Mouse (Mus musculus): ENCODE results near the gene Sh3bgr. TPM values are rescaled to one million over a fixed set of nuclear protein-coding genes. Genes with fewer than 3 reads are reported as not detected.

Gene Sh3bgr
- polyA plus RNA-seq, 1 experiment from 2014 or later = 60.9 TPM

DNA sequence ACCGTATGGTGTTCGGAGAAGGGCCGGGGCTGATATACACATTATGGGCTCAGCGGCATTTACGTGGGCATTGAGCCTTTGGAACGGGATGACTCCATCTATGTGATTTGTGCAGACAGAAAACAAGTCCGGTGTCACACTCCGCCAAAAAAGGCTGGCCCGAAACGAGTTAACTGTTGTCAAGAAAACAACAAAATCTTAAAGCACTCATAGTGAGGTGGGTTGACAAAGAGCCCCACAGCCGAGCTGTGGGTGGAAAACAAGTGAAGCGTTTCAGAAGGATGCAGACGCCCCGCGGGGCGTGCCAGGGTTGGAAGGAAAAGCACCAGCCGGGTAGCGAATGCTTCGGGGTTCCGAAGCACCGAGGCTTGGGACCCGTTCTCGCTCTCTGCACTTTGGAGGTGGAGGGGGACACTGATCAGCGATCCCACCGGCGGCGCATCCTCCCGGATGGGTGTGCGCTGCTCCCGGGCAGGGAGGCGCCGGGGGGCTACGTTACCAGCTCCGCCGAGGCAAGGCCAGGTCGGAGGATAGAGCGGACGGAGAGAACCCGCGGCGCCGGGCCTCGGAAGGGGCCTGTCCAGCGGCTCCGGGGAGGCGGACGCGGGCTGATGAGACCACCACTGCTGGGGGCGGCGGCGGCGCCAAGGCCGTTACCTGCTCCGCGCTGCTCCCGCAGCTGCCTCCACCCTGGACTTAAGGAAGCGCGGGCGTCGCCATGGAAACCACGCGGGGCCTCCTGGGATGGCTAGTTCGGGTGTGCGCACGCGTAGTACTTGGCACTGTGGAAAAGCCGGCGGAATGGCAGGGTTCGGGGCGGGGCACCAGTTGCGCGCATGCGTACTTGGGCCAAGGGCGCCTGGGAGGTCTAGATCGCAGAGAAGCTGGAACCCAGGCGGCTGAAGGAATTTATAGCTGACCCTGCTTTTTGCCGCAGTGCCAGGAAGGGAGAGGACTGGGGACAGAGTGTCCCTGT lies 8.4 kb upstream of the Sh3bgr start, which contains the start of gene Lca5l:
Gene Lca5l, minus strand, starts transcription at position 741 of the 976 bp plus-strand sequence.
- Histone ChIP-seq H3K36me3 (ENCODE audit: control insufficient read depth, insufficient read depth, low read length) (no peaks in the 10 kb centered on the region), H3K9ac (ENCODE audit: low read length) (peak within 1 kb of the TSS; percentile 77), H3K4me2 (ENCODE audit: low read depth, low read length) (peak within 1 kb of the TSS; percentile 82), H3K4me1 (ENCODE audit: control insufficient read depth, insufficient read depth, low read length) (peaks cover 5% of the 10 kb centered on the region; the same call in 1 of the 2 replicates), H3K9me3 (replicated peaks; ENCODE audit: control insufficient read depth, low read length) (0 out of 2 replicates have a peak, but pooled peaks cover 3% of the 10 kb centered on the region), H3K27ac (ENCODE audit: low read length) (peak within 1 kb of the TSS; percentile 79), H3K4me3 (replicated peaks; ENCODE audit: low read length) (peak within 1 kb of the TSS; percentile 93), H3K27me3 (ENCODE audit: control insufficient read depth, insufficient read depth, low read length) (no peaks in the 10 kb centered on the region)
- ATAC-seq (ENCODE audit: insufficient read depth, low FRiP score) = peak; percentile 99
- WGBS = under 1% methylated on average over 77 of the region's 77 CpGs

DNA sequence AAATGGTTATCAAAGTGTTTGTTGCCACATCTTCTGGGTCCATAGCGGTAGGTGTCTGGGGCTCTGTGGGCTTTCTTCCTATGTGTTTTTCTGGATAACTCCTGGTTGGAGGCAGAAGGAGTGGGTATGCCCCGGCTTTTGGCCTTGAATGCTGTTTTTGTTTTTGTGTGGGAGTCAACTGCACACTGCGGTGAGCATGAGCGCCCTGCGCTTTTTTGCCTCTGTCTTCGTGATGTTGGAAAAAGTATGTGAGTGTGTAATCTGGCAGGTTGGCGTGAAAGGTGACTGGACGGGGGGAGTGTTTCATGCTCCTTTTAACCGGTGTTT lies 415 bp downstream of the Sh3bgr start:
- Histone ChIP-seq H3K4me1 (ENCODE audit: control insufficient read depth, insufficient read depth, low read length) (0 out of 2 replicates have a peak, but pooled peaks cover 3% of the 10 kb centered on the region), H3K36me3 (ENCODE audit: control insufficient read depth, insufficient read depth, low read length) (no peaks in the 10 kb centered on the region), H3K27ac (ENCODE audit: low read length) (peak overlapping the region; percentile 49), H3K4me3 (replicated peaks; ENCODE audit: low read length) (peak overlapping the region; percentile 36), H3K9me3 (replicated peaks; ENCODE audit: control insufficient read depth, low read length) (no peaks in the 10 kb centered on the region), H3K27me3 (ENCODE audit: control insufficient read depth, insufficient read depth, low read length) (no peaks in the 10 kb centered on the region), H3K9ac (ENCODE audit: low read length) (peak overlapping the region; percentile 63), H3K4me2 (ENCODE audit: low read depth, low read length) (peak overlapping the region; percentile 56)
- no peak for ATAC-seq (ENCODE audit: insufficient read depth, low FRiP score)
- 32% methylated on average over 9 of the region's 9 CpGs for WGBS

DNA sequence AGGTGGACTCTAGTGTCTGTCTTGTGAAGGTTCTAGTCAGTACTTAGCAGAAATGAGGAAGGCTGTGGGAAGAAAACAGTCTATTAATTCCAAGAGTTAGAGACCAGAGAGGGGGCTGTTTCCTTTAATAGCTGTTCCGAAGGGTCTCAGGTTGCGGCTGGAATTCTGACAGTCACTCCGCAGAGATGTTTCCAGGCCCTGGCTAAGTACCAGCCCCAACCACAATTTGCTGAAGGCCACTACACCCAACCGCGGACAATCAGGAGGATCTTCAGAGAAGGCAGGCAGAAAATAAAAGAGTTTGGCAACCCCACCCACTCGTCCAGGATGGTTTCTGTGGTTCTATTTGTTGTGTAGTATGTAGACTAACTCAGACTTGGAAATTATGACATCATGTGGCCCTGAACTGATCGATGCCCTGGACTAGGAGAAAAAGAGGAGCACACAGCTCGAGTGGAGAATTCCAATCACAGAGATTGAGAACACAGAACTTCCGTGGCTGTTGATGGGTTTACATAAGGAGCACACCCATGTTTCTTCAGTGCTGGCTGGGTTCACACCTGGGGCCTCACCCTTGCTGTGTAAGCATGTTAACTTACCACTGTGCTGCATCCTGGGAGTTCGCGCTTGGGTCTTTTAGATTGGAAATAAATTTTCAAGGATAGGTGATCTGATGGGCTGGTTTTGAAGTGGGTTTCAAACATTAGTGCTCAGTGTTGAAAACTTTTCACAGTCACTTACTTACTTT lies 1.4 kb downstream of the Sh3bgr start:
- H3K9me3 ChIP-seq (replicated peaks; ENCODE audit: control insufficient read depth, low read length) = no peaks in the 10 kb centered on the region
- peak overlapping the region; percentile 36 for H3K4me3 ChIP-seq (replicated peaks; ENCODE audit: low read length)
- no peaks in the 10 kb centered on the region for H3K36me3 ChIP-seq (ENCODE audit: control insufficient read depth, insufficient read depth, low read length)
- no peaks in the 10 kb centered on the region for H3K27me3 ChIP-seq (ENCODE audit: control insufficient read depth, insufficient read depth, low read length)
- no peak for ATAC-seq (ENCODE audit: insufficient read depth, low FRiP score)
- H3K27ac ChIP-seq (ENCODE audit: low read length) = peak overlapping the region; percentile 49; the same call in 1 of the 2 replicates
- WGBS = 55% methylated on average over 11 of the region's 11 CpGs
- 0 out of 2 replicates have a peak overlapping the region, but pooled peaks have one; percentile 63 for H3K9ac ChIP-seq (ENCODE audit: low read length)
- 0 out of 2 replicates have a peak, but pooled peaks cover 6% of the 10 kb centered on the region for H3K4me1 ChIP-seq (ENCODE audit: control insufficient read depth, insufficient read depth, low read length)
- peak overlapping the region; percentile 56 for H3K4me2 ChIP-seq (ENCODE audit: low read depth, low read length)

DNA sequence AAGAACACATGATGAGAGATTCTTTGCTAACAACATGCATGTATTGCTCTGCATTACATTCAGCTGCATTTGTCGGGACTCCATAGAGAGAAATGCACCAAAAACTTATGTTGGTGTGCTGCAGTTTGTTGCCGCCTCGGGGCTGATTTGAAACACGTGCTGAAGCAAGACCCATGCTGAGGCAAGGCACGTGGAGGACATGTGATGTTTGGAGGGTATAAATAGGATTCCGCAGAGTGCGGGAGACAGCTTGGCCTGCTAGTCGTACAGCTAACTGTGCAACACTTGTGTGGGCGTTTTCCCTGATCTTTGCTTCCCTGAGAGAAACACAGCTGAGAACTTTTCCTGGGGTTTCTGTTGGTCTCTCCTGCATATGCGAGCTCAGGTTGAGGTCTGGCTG lies 9.5 kb downstream of the Sh3bgr start:
- H3K9me3 ChIP-seq (replicated peaks; ENCODE audit: control insufficient read depth, low read length) = no peaks in the 10 kb centered on the region
- H3K4me2 ChIP-seq (ENCODE audit: low read depth, low read length) = no peak overlapping the region
- H3K4me1 ChIP-seq (ENCODE audit: control insufficient read depth, insufficient read depth, low read length) = 0 out of 2 replicates have a peak, but pooled peaks cover 4% of the 10 kb centered on the region
- no peaks in the 10 kb centered on the region for H3K36me3 ChIP-seq (ENCODE audit: control insufficient read depth, insufficient read depth, low read length)
- H3K4me3 ChIP-seq (replicated peaks; ENCODE audit: low read length) = no peak overlapping the region
- H3K27ac ChIP-seq (ENCODE audit: low read length) = peak overlapping the region; percentile 53; the same call in 1 of the 2 replicates
- WGBS = 87% methylated on average over 10 of the region's 10 CpGs
- ATAC-seq (ENCODE audit: insufficient read depth, low FRiP score) = no peak
- no peaks in the 10 kb centered on the region for H3K27me3 ChIP-seq (ENCODE audit: control insufficient read depth, insufficient read depth, low read length)
- no peak overlapping the region for H3K9ac ChIP-seq (ENCODE audit: low read length)

DNA sequence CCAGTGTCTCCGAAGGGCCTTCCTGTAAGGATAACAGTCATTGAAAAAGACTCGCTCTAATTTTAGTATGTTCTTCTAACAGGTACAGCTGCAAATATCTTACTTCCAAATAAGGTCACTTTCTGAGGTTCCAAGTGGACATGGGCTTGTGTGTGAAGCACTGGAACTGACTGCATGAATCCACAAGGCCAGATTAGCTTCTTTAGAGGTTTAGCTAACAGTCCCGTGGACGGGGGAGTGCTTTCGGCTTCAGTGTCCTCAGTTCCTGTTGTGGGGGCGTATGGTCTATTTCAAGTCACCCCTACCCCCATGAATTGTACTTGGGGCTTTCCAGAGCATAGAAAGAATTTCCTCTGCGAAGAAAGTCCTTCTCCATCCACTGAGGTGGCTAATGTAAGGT lies 10.6 kb downstream of the Sh3bgr start:
- Histone ChIP-seq H3K27ac (ENCODE audit: low read length) (peak overlapping the region; percentile 53), H3K36me3 (ENCODE audit: control insufficient read depth, insufficient read depth, low read length) (no peaks in the 10 kb centered on the region), H3K9ac (ENCODE audit: low read length) (no peak overlapping the region), H3K4me1 (ENCODE audit: control insufficient read depth, insufficient read depth, low read length) (0 out of 2 replicates have a peak, but pooled peaks cover 4% of the 10 kb centered on the region), H3K4me3 (replicated peaks; ENCODE audit: low read length) (no peak overlapping the region), H3K27me3 (ENCODE audit: control insufficient read depth, insufficient read depth, low read length) (no peaks in the 10 kb centered on the region), H3K4me2 (ENCODE audit: low read depth, low read length) (no peak overlapping the region), H3K9me3 (replicated peaks; ENCODE audit: control insufficient read depth, low read length) (no peaks in the 10 kb centered on the region)
- ATAC-seq (ENCODE audit: insufficient read depth, low FRiP score) = peak; percentile 18; the same call in 1 of the 2 replicates
- 76% methylated on average over 7 of the region's 7 CpGs for WGBS

DNA sequence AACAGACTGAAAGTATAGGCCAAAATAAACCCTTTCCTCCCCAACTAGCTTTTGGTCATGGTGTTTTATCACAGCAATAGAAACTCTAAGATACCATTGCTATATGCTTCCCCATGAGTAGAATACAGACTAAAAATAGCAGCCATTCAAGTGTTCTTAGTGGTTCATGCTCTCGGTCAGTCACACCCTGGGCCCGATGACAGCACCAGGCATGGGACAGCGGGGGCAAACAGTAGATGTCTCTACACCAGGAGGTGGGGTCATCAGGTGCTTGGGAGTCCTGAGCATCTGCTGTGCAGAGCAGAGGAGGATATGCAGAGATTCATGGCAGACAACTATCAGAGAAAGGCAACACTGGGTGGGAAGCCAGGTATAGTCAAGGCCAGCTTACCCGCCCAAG lies 12.8 kb downstream of the Sh3bgr start:
- Histone ChIP-seq H3K36me3 (ENCODE audit: control insufficient read depth, insufficient read depth, low read length) (no peaks in the 10 kb centered on the region), H3K4me1 (ENCODE audit: control insufficient read depth, insufficient read depth, low read length) (no peaks in the 10 kb centered on the region), H3K27me3 (ENCODE audit: control insufficient read depth, insufficient read depth, low read length) (no peaks in the 10 kb centered on the region), H3K27ac (ENCODE audit: low read length) (no peak overlapping the region), H3K4me2 (ENCODE audit: low read depth, low read length) (no peak overlapping the region), H3K9ac (ENCODE audit: low read length) (no peak overlapping the region), H3K4me3 (replicated peaks; ENCODE audit: low read length) (no peak overlapping the region), H3K9me3 (replicated peaks; ENCODE audit: control insufficient read depth, low read length) (no peaks in the 10 kb centered on the region)
- ATAC-seq (ENCODE audit: insufficient read depth, low FRiP score) = no peak
- WGBS = 94% methylated on average over 4 of the region's 4 CpGs

DNA sequence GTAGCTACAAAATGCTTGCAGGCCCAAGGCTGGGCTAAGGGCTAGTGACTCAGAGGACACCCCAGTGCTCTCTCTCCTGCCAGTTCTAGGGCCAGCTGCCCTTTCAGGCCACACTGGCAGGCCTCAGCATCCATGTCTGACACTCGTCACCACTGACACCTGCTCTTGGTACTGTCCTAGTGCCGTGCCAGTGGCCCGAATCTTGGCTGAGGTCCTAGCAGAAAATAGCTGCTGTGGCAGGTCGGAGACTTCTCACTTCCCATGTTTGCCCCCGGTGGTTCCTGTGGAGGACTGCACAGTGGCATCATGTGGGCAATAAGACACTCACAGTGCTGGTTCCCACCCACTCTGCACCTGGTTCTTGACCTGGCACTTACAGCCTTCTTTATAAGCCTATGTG lies 21.2 kb downstream of the Sh3bgr start:
- no peak overlapping the region for H3K27ac ChIP-seq (ENCODE audit: low read length)
- no peak overlapping the region for H3K4me3 ChIP-seq (replicated peaks; ENCODE audit: low read length)
- no peaks in the 10 kb centered on the region for H3K36me3 ChIP-seq (ENCODE audit: control insufficient read depth, insufficient read depth, low read length)
- ATAC-seq (ENCODE audit: insufficient read depth, low FRiP score) = no peak
- H3K9me3 ChIP-seq (replicated peaks; ENCODE audit: control insufficient read depth, low read length) = no peaks in the 10 kb centered on the region
- WGBS = 69% methylated on average over 5 of the region's 5 CpGs
- no peaks in the 10 kb centered on the region for H3K4me1 ChIP-seq (ENCODE audit: control insufficient read depth, insufficient read depth, low read length)
- no peak overlapping the region for H3K4me2 ChIP-seq (ENCODE audit: low read depth, low read length)
- no peaks in the 10 kb centered on the region for H3K27me3 ChIP-seq (ENCODE audit: control insufficient read depth, insufficient read depth, low read length)
- no peak overlapping the region for H3K9ac ChIP-seq (ENCODE audit: low read length)

DNA sequence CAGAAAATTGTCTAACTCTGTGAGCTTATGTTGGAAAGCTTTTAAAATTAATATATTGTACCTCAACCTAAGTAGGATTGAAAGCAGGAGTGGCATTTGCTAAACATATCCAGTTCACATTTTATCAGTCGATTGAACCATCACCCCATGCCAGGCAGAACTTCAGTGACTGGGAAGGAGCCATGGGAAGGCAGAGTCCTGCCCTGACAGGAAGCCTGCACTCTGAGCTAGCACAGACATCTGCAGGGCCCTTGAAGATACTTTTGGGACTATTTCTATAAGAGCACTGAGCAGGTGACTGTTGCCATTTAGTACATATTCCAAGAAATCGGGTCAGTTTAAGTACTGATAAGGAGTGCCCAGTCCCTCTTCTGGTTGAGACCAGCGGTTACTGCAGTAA lies 21.7 kb downstream of the Sh3bgr start:
- Histone ChIP-seq H3K4me2 (ENCODE audit: low read depth, low read length) (no peak overlapping the region), H3K27ac (ENCODE audit: low read length) (no peak overlapping the region), H3K4me1 (ENCODE audit: control insufficient read depth, insufficient read depth, low read length) (no peaks in the 10 kb centered on the region), H3K9me3 (replicated peaks; ENCODE audit: control insufficient read depth, low read length) (no peaks in the 10 kb centered on the region), H3K36me3 (ENCODE audit: control insufficient read depth, insufficient read depth, low read length) (no peaks in the 10 kb centered on the region), H3K4me3 (replicated peaks; ENCODE audit: low read length) (no peak overlapping the region), H3K27me3 (ENCODE audit: control insufficient read depth, insufficient read depth, low read length) (no peaks in the 10 kb centered on the region), H3K9ac (ENCODE audit: low read length) (no peak overlapping the region)
- ATAC-seq (ENCODE audit: insufficient read depth, low FRiP score) = no peak
- 79% methylated on average over 3 of the region's 3 CpGs for WGBS

DNA sequence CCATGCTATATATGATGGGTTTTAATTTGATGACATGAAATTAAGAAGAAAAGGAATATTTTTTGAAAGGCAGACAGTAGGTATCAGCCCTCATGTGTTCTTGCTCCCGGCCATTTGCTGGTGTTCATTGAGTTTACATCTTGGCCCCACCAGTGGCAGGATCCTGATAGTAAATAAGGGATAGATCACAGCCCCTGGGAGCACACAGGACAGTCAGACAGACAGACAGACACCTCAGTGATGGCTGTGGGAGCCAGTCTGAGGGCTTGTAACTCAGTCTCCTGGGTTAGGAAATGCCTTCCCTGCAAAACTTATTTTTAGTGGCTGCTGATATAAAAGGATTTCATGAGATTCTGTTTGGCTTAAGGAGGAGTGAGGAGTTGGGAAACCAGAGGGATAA lies 22.2 kb downstream of the Sh3bgr start:
- Histone ChIP-seq H3K27ac (ENCODE audit: low read length) (no peak overlapping the region), H3K4me3 (replicated peaks; ENCODE audit: low read length) (no peak overlapping the region), H3K4me2 (ENCODE audit: low read depth, low read length) (no peak overlapping the region), H3K27me3 (ENCODE audit: control insufficient read depth, insufficient read depth, low read length) (no peaks in the 10 kb centered on the region), H3K4me1 (ENCODE audit: control insufficient read depth, insufficient read depth, low read length) (no peaks in the 10 kb centered on the region), H3K9ac (ENCODE audit: low read length) (no peak overlapping the region), H3K36me3 (ENCODE audit: control insufficient read depth, insufficient read depth, low read length) (no peaks in the 10 kb centered on the region), H3K9me3 (replicated peaks; ENCODE audit: control insufficient read depth, low read length) (no peaks in the 10 kb centered on the region)
- WGBS = 78% methylated on average over 1 of the region's 1 CpGs
- no peak for ATAC-seq (ENCODE audit: insufficient read depth, low FRiP score)
